In genomic region chr10:127115068-127115467, GRCm38 (mm10) we compare ENCODE assay signal across 19 mouse cellular contexts. TPM values are rescaled to one million over a fixed set of nuclear protein-coding genes. Genes with fewer than 3 reads are reported as not detected.
DNase-seq lines count a peak whose midpoint lies in the region; ATAC-seq and TF ChIP-seq lines count a peak whose summit lies in the region.
"Had no signal": no experiment of that assay in that cellular context is flagged by ENCODE, and none has a peak within 500 bp of the region (broad histone marks: within the 10 kb centered on the region; RNA-seq: fewer than 3 reads in every experiment).

No protein-coding gene starts in this region.

- no peak for TF ChIP-seq EP300 in heart, postnatal 0 days (IDR thresholded peaks at IDR 0.05; ENCODE audit: low read depth)
- no peak for TF ChIP-seq EP300 in MEL (IDR thresholded peaks at IDR 0.05; ENCODE audit: low read depth in 1 of 2, low read length in 2 of 2)

- no peaks in the 10 kb centered on the region for H3K9me3 ChIP-seq in heart, postnatal 0 days (replicated peaks; ENCODE audit: control insufficient read depth, low read length)
- no peaks in the 10 kb centered on the region for H3K9me3 ChIP-seq in midbrain, postnatal 0 days (ENCODE audit: low read length)
- no peaks in the 10 kb centered on the region for H3K9me3 ChIP-seq in midbrain, embryonic 11.5 days (ENCODE audit: control insufficient read depth, low read length)
- no peaks in the 10 kb centered on the region for H3K9me3 ChIP-seq in MEL (replicated peaks; ENCODE audit: insufficient read depth, low read length)
- H3K9me3 ChIP-seq: embryonic facial prominence, embryonic 15.5 days; G1E; limb, embryonic 12.5 days; midbrain, embryonic 15.5 days; neural tube, embryonic 13.5 days had no signal

- H3K27me3 ChIP-seq in heart, postnatal 0 days (ENCODE audit: control insufficient read depth, insufficient read depth, low read length) = no peaks in the 10 kb centered on the region
- H3K27me3 ChIP-seq in midbrain, postnatal 0 days (ENCODE audit: insufficient read depth, low read length) = no peaks in the 10 kb centered on the region
- no peaks in the 10 kb centered on the region for H3K27me3 ChIP-seq in midbrain, embryonic 11.5 days (ENCODE audit: control insufficient read depth, insufficient read depth, low read length)
- no peaks in the 10 kb centered on the region for H3K27me3 ChIP-seq in MEL (ENCODE audit: control insufficient read depth in 1 of 2, insufficient read depth in 2 of 2, low read length in 2 of 2)
- no peaks in the 10 kb centered on the region for H3K27me3 ChIP-seq in splenic B cell, adult 2 months (ENCODE audit: control insufficient read depth, insufficient read depth, low read length, poor library complexity, severe bottlenecking)
- H3K27me3 ChIP-seq: embryonic facial prominence, embryonic 15.5 days; limb, embryonic 12.5 days; midbrain, embryonic 15.5 days; neural tube, embryonic 13.5 days had no signal

- no peak overlapping the region for H3K4me2 ChIP-seq in heart, postnatal 0 days (ENCODE audit: low read depth, low read length)
- H3K4me2 ChIP-seq in midbrain, postnatal 0 days (ENCODE audit: low read depth, low read length, poor library complexity, severe bottlenecking) = no peak overlapping the region
- no peak overlapping the region for H3K4me2 ChIP-seq in midbrain, embryonic 11.5 days
- H3K4me2 ChIP-seq: embryonic facial prominence, embryonic 15.5 days; limb, embryonic 12.5 days; midbrain, embryonic 15.5 days; neural tube, embryonic 13.5 days had no signal

- no peaks in the 10 kb centered on the region for H3K79me2 ChIP-seq in MEL (ENCODE audit: control insufficient read depth, insufficient read depth, low read length, poor library complexity)

- no peak for TF ChIP-seq POLR2A in MEL (IDR thresholded peaks at IDR 0.05; ENCODE audit: control insufficient read depth in 1 of 2, insufficient read depth in 1 of 2, low read depth in 1 of 2, low read length in 2 of 2, poor library complexity in 1 of 2)

- H3K27ac ChIP-seq in heart, postnatal 0 days (ENCODE audit: low read depth) = no peak overlapping the region
- no peak overlapping the region for H3K27ac ChIP-seq in midbrain, postnatal 0 days (ENCODE audit: low read depth, low read length)
- H3K27ac ChIP-seq in midbrain, embryonic 11.5 days (ENCODE audit: low read depth, low read length) = no peak overlapping the region
- no peak overlapping the region for H3K27ac ChIP-seq in MEL (ENCODE audit: control insufficient read depth, low read depth, low read length)
- H3K27ac ChIP-seq: embryonic facial prominence, embryonic 15.5 days; limb, embryonic 12.5 days; midbrain, embryonic 15.5 days; neural tube, embryonic 13.5 days had no signal

- H3K4me1 ChIP-seq in heart, postnatal 0 days (ENCODE audit: control insufficient read depth, insufficient read depth) = no peaks in the 10 kb centered on the region
- H3K4me1 ChIP-seq in midbrain, postnatal 0 days (ENCODE audit: insufficient read depth, low read length) = no peaks in the 10 kb centered on the region
- peaks cover 3% of the 10 kb centered on the region for H3K4me1 ChIP-seq in midbrain, embryonic 11.5 days (ENCODE audit: control insufficient read depth, insufficient read depth, low read length)
- H3K4me1 ChIP-seq in MEL (ENCODE audit: control insufficient read depth in 1 of 2, insufficient read depth in 2 of 2, low read length in 2 of 2) = no peaks in the 10 kb centered on the region

- no peak for DNase-seq in heart, postnatal 0 days (ENCODE audit: low spot score)
- no peak for DNase-seq in heart, adult 8-10 months (ENCODE audit: low spot score)
- DNase-seq in midbrain, postnatal 0 days (ENCODE audit: low spot score) = no peak
- no peak for DNase-seq in midbrain, embryonic 11.5 days (ENCODE audit: low spot score, missing footprints)
- peak; percentile 80 for DNase-seq in MEL (ENCODE audit: low read depth, low spot score)
- peak; percentile 65 for DNase-seq in splenic B cell, adult 2 months (ENCODE audit: low read depth, low spot score)
- DNase-seq in heart, postnatal 4 days = no peak
- no peak for DNase-seq in cerebellum, adult 18-20 months
- DNase-seq: cerebellum, postnatal 36 days; kidney, postnatal 10 days; layer of hippocampus, postnatal 36 days; lung, postnatal 10 days; thymus, postnatal 36 days had no signal

- 82% methylated on average over 2 of the region's 2 CpGs for WGBS in heart, postnatal 0 days
- 80% methylated on average over 2 of the region's 2 CpGs for WGBS in midbrain, postnatal 0 days
- 72% methylated on average over 2 of the region's 2 CpGs for WGBS in midbrain, embryonic 11.5 days

- H3K36me3 ChIP-seq in heart, postnatal 0 days (replicated peaks; ENCODE audit: control insufficient read depth, insufficient read depth, low read length) = peaks cover 30% of the 10 kb centered on the region; the same call in 1 of the 2 replicates
- peaks cover 23% of the 10 kb centered on the region for H3K36me3 ChIP-seq in midbrain, postnatal 0 days (ENCODE audit: insufficient read depth, low read length)
- H3K36me3 ChIP-seq in midbrain, embryonic 11.5 days (ENCODE audit: control insufficient read depth, insufficient read depth, low read length) = peaks cover 6% of the 10 kb centered on the region; the same call in 1 of the 2 replicates
- H3K36me3 ChIP-seq in MEL (ENCODE audit: control insufficient read depth in 1 of 2, insufficient read depth in 2 of 2, low read length in 2 of 2) = no peaks in the 10 kb centered on the region
- H3K36me3 ChIP-seq in splenic B cell, adult 2 months (ENCODE audit: control insufficient read depth, insufficient read depth, low read length, poor library complexity, severe bottlenecking) = peaks cover 2% of the 10 kb centered on the region

- H3K4me3 ChIP-seq in heart, postnatal 0 days (ENCODE audit: low read depth, low read length) = no peak overlapping the region
- no peak overlapping the region for H3K4me3 ChIP-seq in midbrain, postnatal 0 days (ENCODE audit: low read depth, low read length)
- no peak overlapping the region for H3K4me3 ChIP-seq in midbrain, embryonic 11.5 days (ENCODE audit: low read depth, low read length)
- H3K4me3 ChIP-seq in MEL (ENCODE audit: control insufficient read depth in 1 of 2, insufficient read depth in 1 of 2, low read depth in 2 of 2, low read length in 2 of 2) = no peak overlapping the region
- H3K4me3 ChIP-seq: embryonic facial prominence, embryonic 15.5 days; limb, embryonic 12.5 days; midbrain, embryonic 15.5 days; neural tube, embryonic 13.5 days had no signal

- peak; percentile 37 for TF ChIP-seq RAD21 in MEL (IDR thresholded peaks at IDR 0.05; ENCODE audit: low read depth, low read length)

- ATAC-seq in heart, postnatal 0 days (ENCODE audit: insufficient read depth, low read depth) = no peak
- no peak for ATAC-seq in midbrain, postnatal 0 days (ENCODE audit: low FRiP score)
- no peak for ATAC-seq in midbrain, embryonic 11.5 days (ENCODE audit: low FRiP score)
- ATAC-seq: forebrain, embryonic 16.5 days; midbrain, embryonic 15.5 days had no signal

- H3K9ac ChIP-seq in heart, postnatal 0 days (replicated peaks; ENCODE audit: low read depth, low read length) = no peak overlapping the region
- no peak overlapping the region for H3K9ac ChIP-seq in midbrain, postnatal 0 days (replicated peaks; ENCODE audit: low read length, poor library complexity, severe bottlenecking)
- H3K9ac ChIP-seq in midbrain, embryonic 11.5 days (ENCODE audit: low read length) = no peak overlapping the region
- no peak overlapping the region for H3K9ac ChIP-seq in MEL (ENCODE audit: control insufficient read depth, low read depth, low read length, poor library complexity, severe bottlenecking)
- H3K9ac ChIP-seq: embryonic facial prominence, embryonic 15.5 days; limb, embryonic 12.5 days; midbrain, embryonic 15.5 days; neural tube, embryonic 13.5 days had no signal

- 0 out of 2 replicates have a peak, but pooled peaks have one; percentile 11 for TF ChIP-seq CTCF in heart, postnatal 0 days (IDR thresholded peaks at IDR 0.05; ENCODE audit: low read depth)
- TF ChIP-seq CTCF in midbrain, postnatal 0 days (IDR thresholded peaks at IDR 0.05) = peak; percentile 61
- TF ChIP-seq CTCF in MEL (IDR thresholded peaks at IDR 0.05 in 2 of 3, conservative IDR thresholded peaks at IDR 0.05 in 1 of 3; ENCODE audit: control insufficient read depth in 1 of 3, insufficient read depth in 1 of 3, low read depth in 2 of 3, low read length in 3 of 3, poor library complexity in 1 of 3, severe bottlenecking in 1 of 3) = peak; percentile 4 to 55 (median 44); a peak in 4 of 6 replicates

RNA-seq across cellular contexts. Expression of gene Os9, which starts 5.9 kb away (rescaled TPM):
- 39.8 and 45.2 TPM in 2 replicates for total RNA-seq in heart, postnatal 0 days (2014; rRNA removed; ENCODE audit: low replicate concordance)
- 36.0 and 40.0 TPM in 2 replicates for polyA plus RNA-seq in heart, postnatal 0 days (2015; fragmentation: Nextera tagmentation; extraction: Ambion mirVana)
- total RNA-seq in heart, adult 8-10 months (2022) = 10 to 100 TPM; 22.2 to 31.6 (median 24.1) TPM
- 114 and 120 TPM in 2 replicates for total RNA-seq in midbrain, postnatal 0 days (2014; rRNA removed)
- 126 TPM in 2 replicates for polyA plus RNA-seq in midbrain, postnatal 0 days (2015; fragmentation: Nextera tagmentation; extraction: Ambion mirVana)
- polyA plus RNA-seq in midbrain, embryonic 11.5 days (2014; fragmentation: Nextera tagmentation; extraction: Ambion mirVana) = 43.1 and 49.7 TPM in 2 replicates
- total RNA-seq in MEL (2012; rRNA removed) = 41.5 and 42.4 TPM in 2 replicates
- polyA plus RNA-seq in MEL (2012; ENCODE audit: insufficient read depth in 1 of 2, insufficient read length in 2 of 2, low read depth in 1 of 2, low replicate concordance in 2 of 2, missing spikeins in 1 of 2) = 10 to 100 TPM in 1 of 2 experiments, not detected in 1; 60.4 TPM
- 10 to 100 TPM; 33.0 to 35.4 TPM for total RNA-seq in heart, postnatal 4 days (2021)

RNA-seq across cellular contexts. Expression of gene Agap2, which starts 40.0 kb away (rescaled TPM):
- 1.4 and 1.7 TPM in 2 replicates for total RNA-seq in heart, postnatal 0 days (2014; rRNA removed; ENCODE audit: low replicate concordance)
- 0.15 and 0.29 TPM in 2 replicates for polyA plus RNA-seq in heart, postnatal 0 days (2015; fragmentation: Nextera tagmentation; extraction: Ambion mirVana)
- 1 to 10 TPM; 3.6 to 6.1 (median 4.8) TPM for total RNA-seq in heart, adult 8-10 months (2022)
- 330 and 343 TPM in 2 replicates for total RNA-seq in midbrain, postnatal 0 days (2014; rRNA removed)
- polyA plus RNA-seq in midbrain, postnatal 0 days (2015; fragmentation: Nextera tagmentation; extraction: Ambion mirVana) = 5.4 and 6.3 TPM in 2 replicates
- polyA plus RNA-seq in midbrain, embryonic 11.5 days (2014; fragmentation: Nextera tagmentation; extraction: Ambion mirVana) = 0.66 and 0.89 TPM in 2 replicates
- total RNA-seq in MEL (2012; rRNA removed) = 0.03 and 0.04 TPM in 2 replicates
- under 1 TPM in 1 of 2 experiments, not detected in 1; 0.46 TPM for polyA plus RNA-seq in MEL (2012; ENCODE audit: insufficient read depth in 1 of 2, insufficient read length in 2 of 2, low read depth in 1 of 2, low replicate concordance in 2 of 2, missing spikeins in 1 of 2)
- 1 to 10 TPM; 2.1 to 2.8 TPM for total RNA-seq in heart, postnatal 4 days (2021)
- polyA plus RNA-seq: limb, embryonic 12.5 days had no signal

RNA-seq across cellular contexts. Expression of gene Tspan31, which starts 45.0 kb away (rescaled TPM):
- total RNA-seq in heart, postnatal 0 days (2014; rRNA removed; ENCODE audit: low replicate concordance) = 104 and 117 TPM in 2 replicates
- 73.5 and 79.9 TPM in 2 replicates for polyA plus RNA-seq in heart, postnatal 0 days (2015; fragmentation: Nextera tagmentation; extraction: Ambion mirVana)
- 10 to 100 TPM; 43.7 to 50.9 (median 48.6) TPM for total RNA-seq in heart, adult 8-10 months (2022)
- 109 and 122 TPM in 2 replicates for total RNA-seq in midbrain, postnatal 0 days (2014; rRNA removed)
- 101 and 104 TPM in 2 replicates for polyA plus RNA-seq in midbrain, postnatal 0 days (2015; fragmentation: Nextera tagmentation; extraction: Ambion mirVana)
- 98.6 and 117 TPM in 2 replicates for polyA plus RNA-seq in midbrain, embryonic 11.5 days (2014; fragmentation: Nextera tagmentation; extraction: Ambion mirVana)
- total RNA-seq in MEL (2012; rRNA removed) = 49.7 and 57.2 TPM in 2 replicates
- 10 to 100 TPM in 1 of 2 experiments, not detected in 1; 63.1 TPM for polyA plus RNA-seq in MEL (2012; ENCODE audit: insufficient read depth in 1 of 2, insufficient read length in 2 of 2, low read depth in 1 of 2, low replicate concordance in 2 of 2, missing spikeins in 1 of 2)
- total RNA-seq in heart, postnatal 4 days (2021) = 10 to 100 TPM; 49.2 to 49.7 TPM

RNA-seq across cellular contexts. Expression of gene B4galnt1, which starts 50.0 kb away (rescaled TPM):
- total RNA-seq in heart, postnatal 0 days (2014; rRNA removed; ENCODE audit: low replicate concordance) = 2.3 and 7.7 TPM in 2 replicates
- polyA plus RNA-seq in heart, postnatal 0 days (2015; fragmentation: Nextera tagmentation; extraction: Ambion mirVana) = 0.72 and 0.82 TPM in 2 replicates
- 1 to 10 TPM; 1.2 to 3.2 (median 1.5) TPM for total RNA-seq in heart, adult 8-10 months (2022)
- 126 and 134 TPM in 2 replicates for total RNA-seq in midbrain, postnatal 0 days (2014; rRNA removed)
- 86.8 and 88.6 TPM in 2 replicates for polyA plus RNA-seq in midbrain, postnatal 0 days (2015; fragmentation: Nextera tagmentation; extraction: Ambion mirVana)
- polyA plus RNA-seq in midbrain, embryonic 11.5 days (2014; fragmentation: Nextera tagmentation; extraction: Ambion mirVana) = 8.1 and 9.4 TPM in 2 replicates
- 23.7 and 24.6 TPM in 2 replicates for total RNA-seq in MEL (2012; rRNA removed)
- polyA plus RNA-seq in MEL (2012; ENCODE audit: insufficient read depth in 1 of 2, insufficient read length in 2 of 2, low read depth in 1 of 2, low replicate concordance in 2 of 2, missing spikeins in 1 of 2) = 10 to 100 TPM; 65.8 to 66.0 TPM
- 1 to 10 TPM; 2.2 to 2.7 TPM for total RNA-seq in heart, postnatal 4 days (2021)

RNA-seq across cellular contexts. Expression of gene Cdk4, which starts 51.7 kb away (rescaled TPM):
- 457 and 539 TPM in 2 replicates for total RNA-seq in heart, postnatal 0 days (2014; rRNA removed; ENCODE audit: low replicate concordance)
- 382 and 392 TPM in 2 replicates for polyA plus RNA-seq in heart, postnatal 0 days (2015; fragmentation: Nextera tagmentation; extraction: Ambion mirVana)
- total RNA-seq in heart, adult 8-10 months (2022) = 10 to 100 TPM; 74.9 to 90.0 (median 79.0) TPM
- 311 and 365 TPM in 2 replicates for total RNA-seq in midbrain, postnatal 0 days (2014; rRNA removed)
- polyA plus RNA-seq in midbrain, postnatal 0 days (2015; fragmentation: Nextera tagmentation; extraction: Ambion mirVana) = 364 and 374 TPM in 2 replicates
- polyA plus RNA-seq in midbrain, embryonic 11.5 days (2014; fragmentation: Nextera tagmentation; extraction: Ambion mirVana) = 2,818 and 2,848 TPM in 2 replicates
- 362 and 443 TPM in 2 replicates for total RNA-seq in MEL (2012; rRNA removed)
- 1,000 to 10,000 TPM in 1 of 2 experiments, 100 to 1,000 TPM in 1; 843 to 1,325 TPM for polyA plus RNA-seq in MEL (2012; ENCODE audit: insufficient read depth in 1 of 2, insufficient read length in 2 of 2, low read depth in 1 of 2, low replicate concordance in 2 of 2, missing spikeins in 1 of 2)
- total RNA-seq in heart, postnatal 4 days (2021) = 100 to 1,000 TPM; 289 to 314 TPM

Comparison
In these comparisons a context has a peak if more than half of its experiments do, and no peak if none do; other contexts are left out.
1. DNase-seq: peak in MEL (single experiment) and splenic B cell, adult 2 months (single experiment); none in heart, postnatal 0 days (single experiment), heart, adult 8-10 months (single experiment), midbrain, postnatal 0 days (single experiment), midbrain, embryonic 11.5 days (single experiment), heart, postnatal 4 days (single experiment) and cerebellum, adult 18-20 months (0 of 2).
2. CTCF ChIP-seq: peak in every context shown above with its lines; median percentile 61 in midbrain, postnatal 0 days; 44 in MEL; 11 in heart, postnatal 0 days.
3. RNA of gene Agap2, which starts 40.0 kb away (total RNA-seq): 330 to 343 TPM in midbrain, postnatal 0 days; 3.6 to 6.1 TPM in heart, adult 8-10 months, 2.1 to 2.8 TPM in heart, postnatal 4 days, 1.4 to 1.7 TPM in heart, postnatal 0 days and 0.03 to 0.04 TPM in MEL; every median in the first group is over 10 times any median in the second.